Mouse (Mus musculus): ENCODE results near the gene Aff2. TPM values are rescaled to one million over a fixed set of nuclear protein-coding genes. Genes with fewer than 3 reads are reported as not detected.

Gene Aff2
- polyA plus RNA-seq, 1 experiment from 2014 or later = 13.2 TPM

DNA sequence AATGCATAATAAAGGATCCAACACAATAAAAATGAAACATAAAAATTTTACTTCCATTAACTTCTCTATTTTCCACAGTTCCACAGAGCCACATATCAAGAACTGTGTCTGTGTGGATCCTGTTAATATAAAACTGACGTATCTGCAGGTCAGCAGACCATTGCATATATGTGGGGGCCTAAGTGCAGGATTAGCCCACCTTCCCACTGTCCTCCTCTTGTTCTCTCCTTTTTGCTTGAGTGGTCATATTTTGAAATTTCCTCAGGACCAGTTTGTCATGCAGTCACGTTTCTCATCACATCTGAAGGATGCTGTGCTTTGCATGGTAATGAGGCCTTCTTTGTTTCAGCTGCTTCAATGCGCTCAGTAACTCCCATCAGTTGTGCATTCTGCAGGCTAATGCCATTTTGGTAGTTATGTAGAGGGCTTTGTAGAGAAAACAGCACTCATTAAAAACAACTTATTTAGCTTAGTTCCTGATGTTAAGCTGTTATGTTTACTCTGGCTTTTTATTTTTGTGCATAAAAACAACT is 306.1 kb downstream of the Aff2 start:
- no peaks in the 10 kb centered on the region for H3K9me3 ChIP-seq (ENCODE audit: control insufficient read depth, low read length)
- H3K27ac ChIP-seq (ENCODE audit: low read depth, low read length) = no peak overlapping the region
- no peaks in the 10 kb centered on the region for H3K27me3 ChIP-seq (replicated peaks; ENCODE audit: control insufficient read depth, insufficient read depth, low read length)
- H3K4me2 ChIP-seq (ENCODE audit: low read length) = no peak overlapping the region
- H3K4me3 ChIP-seq (ENCODE audit: low read length) = no peak overlapping the region
- 36% methylated on average over 3 of the region's 3 CpGs for WGBS
- H3K9ac ChIP-seq (ENCODE audit: low read depth, low read length) = no peak overlapping the region
- peak; percentile 60; the same call in 1 of the 2 replicates for ATAC-seq
- H3K4me1 ChIP-seq (ENCODE audit: control insufficient read depth, insufficient read depth, low read depth, low read length) = no peaks in the 10 kb centered on the region
- no peaks in the 10 kb centered on the region for H3K36me3 ChIP-seq (ENCODE audit: control insufficient read depth, insufficient read depth, low read length)

DNA sequence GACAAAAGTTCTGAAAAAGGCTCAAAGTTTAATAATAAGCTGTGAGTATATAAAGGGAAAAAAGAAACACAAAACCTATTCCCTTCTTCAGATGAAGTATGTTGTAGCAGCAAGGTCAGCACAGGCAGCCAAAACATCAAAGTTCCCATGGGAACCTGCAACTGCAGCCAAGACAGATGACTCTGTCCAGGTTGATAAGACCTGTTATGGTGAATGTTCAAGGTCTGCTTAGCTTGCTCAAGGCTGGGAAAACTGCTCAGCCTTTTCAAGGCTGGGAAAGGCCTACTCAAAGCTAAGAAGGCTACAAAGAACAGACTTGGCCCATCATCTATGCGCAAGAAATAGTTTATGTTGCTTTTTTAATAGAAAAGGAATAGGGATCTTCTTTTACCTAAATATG is 315.6 kb downstream of the Aff2 start:
- H3K27me3 ChIP-seq (replicated peaks; ENCODE audit: control insufficient read depth, insufficient read depth, low read length) = no peaks in the 10 kb centered on the region

DNA sequence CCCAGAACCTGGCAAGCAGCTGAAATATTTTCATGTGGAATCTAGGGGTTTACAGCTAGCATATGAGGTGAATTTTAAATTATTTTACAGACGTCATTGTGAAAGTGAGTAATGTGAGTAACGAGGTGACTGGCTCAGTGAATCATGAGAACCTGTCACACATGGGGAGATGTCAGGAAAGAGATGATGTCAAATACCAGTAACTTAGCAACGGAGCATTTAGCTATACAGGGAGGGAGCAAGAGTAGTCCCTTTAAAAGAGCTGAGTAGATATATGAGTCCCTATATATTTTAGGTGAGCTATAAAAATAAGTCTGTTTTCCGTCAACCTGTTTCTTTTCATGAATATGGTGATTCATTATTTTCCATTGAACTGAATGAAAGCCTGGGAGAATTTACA is 338.7 kb downstream of the Aff2 start:
- WGBS = 54% methylated on average over 4 of the region's 4 CpGs
- H3K9me3 ChIP-seq (ENCODE audit: control insufficient read depth, low read length) = no peaks in the 10 kb centered on the region
- no peak overlapping the region for H3K4me3 ChIP-seq (ENCODE audit: low read length)
- no peak overlapping the region for H3K27ac ChIP-seq (ENCODE audit: low read depth, low read length)
- no peaks in the 10 kb centered on the region for H3K27me3 ChIP-seq (replicated peaks; ENCODE audit: control insufficient read depth, insufficient read depth, low read length)
- no peak overlapping the region for H3K9ac ChIP-seq (ENCODE audit: low read depth, low read length)
- H3K4me2 ChIP-seq (ENCODE audit: low read length) = no peak overlapping the region
- no peaks in the 10 kb centered on the region for H3K36me3 ChIP-seq (ENCODE audit: control insufficient read depth, insufficient read depth, low read length)
- ATAC-seq = no peak
- no peaks in the 10 kb centered on the region for H3K4me1 ChIP-seq (ENCODE audit: control insufficient read depth, insufficient read depth, low read depth, low read length)

More for the DNA sequence above, 315.6 kb downstream of the Aff2 start:
- ATAC-seq = no peak
- H3K36me3 ChIP-seq (ENCODE audit: control insufficient read depth, insufficient read depth, low read length) = no peaks in the 10 kb centered on the region
- no peak overlapping the region for H3K4me3 ChIP-seq (ENCODE audit: low read length)
- H3K27ac ChIP-seq (ENCODE audit: low read depth, low read length) = no peak overlapping the region
- no peaks in the 10 kb centered on the region for H3K9me3 ChIP-seq (ENCODE audit: control insufficient read depth, low read length)
- WGBS = 100% methylated on average over 1 of the region's 1 CpGs
- no peaks in the 10 kb centered on the region for H3K4me1 ChIP-seq (ENCODE audit: control insufficient read depth, insufficient read depth, low read depth, low read length)
- no peak overlapping the region for H3K4me2 ChIP-seq (ENCODE audit: low read length)
- no peak overlapping the region for H3K9ac ChIP-seq (ENCODE audit: low read depth, low read length)

- no peak overlapping the region for H3K4me3 ChIP-seq (ENCODE audit: low read length)
- WGBS = 49% methylated on average over 3 of the region's 3 CpGs
- no peaks in the 10 kb centered on the region for H3K9me3 ChIP-seq (ENCODE audit: control insufficient read depth, low read length)
- no peaks in the 10 kb centered on the region for H3K4me1 ChIP-seq (ENCODE audit: control insufficient read depth, insufficient read depth, low read depth, low read length)
- ATAC-seq = no peak
- H3K4me2 ChIP-seq (ENCODE audit: low read length) = no peak overlapping the region
- no peaks in the 10 kb centered on the region for H3K27me3 ChIP-seq (replicated peaks; ENCODE audit: control insufficient read depth, insufficient read depth, low read length)
- no peak overlapping the region for H3K9ac ChIP-seq (ENCODE audit: low read depth, low read length)
- H3K36me3 ChIP-seq (ENCODE audit: control insufficient read depth, insufficient read depth, low read length) = no peaks in the 10 kb centered on the region
- no peak overlapping the region for H3K27ac ChIP-seq (ENCODE audit: low read depth, low read length)
Measured at GRCm38 (mm10) chrX:69738972-69739371, 378.9 kb downstream of the Aff2 start.

GRCm38 (mm10) chrX:69744962-69745597 is 385.0 kb downstream of the Aff2 start:
- Histone ChIP-seq H3K9ac (ENCODE audit: low read depth, low read length) (no peak overlapping the region), H3K4me2 (ENCODE audit: low read length) (no peak overlapping the region), H3K27me3 (replicated peaks; ENCODE audit: control insufficient read depth, insufficient read depth, low read length) (no peaks in the 10 kb centered on the region), H3K9me3 (ENCODE audit: control insufficient read depth, low read length) (no peaks in the 10 kb centered on the region), H3K27ac (ENCODE audit: low read depth, low read length) (no peak overlapping the region), H3K36me3 (ENCODE audit: control insufficient read depth, insufficient read depth, low read length) (no peaks in the 10 kb centered on the region), H3K4me1 (ENCODE audit: control insufficient read depth, insufficient read depth, low read depth, low read length) (no peaks in the 10 kb centered on the region), H3K4me3 (ENCODE audit: low read length) (no peak overlapping the region)
- ATAC-seq = no peak
- 33% methylated on average over 3 of the region's 3 CpGs for WGBS

- no peak for ATAC-seq
- WGBS = 78% methylated on average over 2 of the region's 2 CpGs
- Histone ChIP-seq H3K4me3 (ENCODE audit: low read length) (no peak overlapping the region), H3K27me3 (replicated peaks; ENCODE audit: control insufficient read depth, insufficient read depth, low read length) (no peaks in the 10 kb centered on the region), H3K9me3 (ENCODE audit: control insufficient read depth, low read length) (no peaks in the 10 kb centered on the region), H3K27ac (ENCODE audit: low read depth, low read length) (no peak overlapping the region), H3K4me1 (ENCODE audit: control insufficient read depth, insufficient read depth, low read depth, low read length) (no peaks in the 10 kb centered on the region), H3K4me2 (ENCODE audit: low read length) (no peak overlapping the region), H3K9ac (ENCODE audit: low read depth, low read length) (no peak overlapping the region), H3K36me3 (ENCODE audit: control insufficient read depth, insufficient read depth, low read length) (no peaks in the 10 kb centered on the region)
Measured at GRCm38 (mm10) chrX:69801890-69802439, 441.9 kb downstream of the Aff2 start.

DNA sequence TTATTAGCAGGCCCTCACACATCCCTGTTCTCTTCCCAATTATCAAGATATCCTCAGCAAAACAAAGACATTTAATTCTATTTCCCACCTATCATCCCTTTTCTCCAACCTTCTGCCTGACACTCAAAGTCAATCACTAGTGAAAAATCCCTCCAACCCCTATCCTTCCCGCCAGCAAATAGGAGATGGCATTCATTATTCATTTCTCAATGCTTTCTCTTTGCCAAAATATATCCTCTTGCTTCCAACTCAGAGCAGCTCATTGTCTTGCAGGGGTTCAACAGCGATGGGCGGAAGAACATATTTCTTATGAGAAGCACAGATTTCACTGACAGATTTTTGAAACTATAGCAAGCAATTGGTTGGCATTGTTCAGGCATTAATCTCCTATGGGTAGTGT is 442.4 kb downstream of the Aff2 start:
- no peak for ATAC-seq
- Histone ChIP-seq H3K4me2 (ENCODE audit: low read length) (no peak overlapping the region), H3K27me3 (replicated peaks; ENCODE audit: control insufficient read depth, insufficient read depth, low read length) (no peaks in the 10 kb centered on the region), H3K36me3 (ENCODE audit: control insufficient read depth, insufficient read depth, low read length) (no peaks in the 10 kb centered on the region), H3K9me3 (ENCODE audit: control insufficient read depth, low read length) (no peaks in the 10 kb centered on the region), H3K4me3 (ENCODE audit: low read length) (no peak overlapping the region), H3K4me1 (ENCODE audit: control insufficient read depth, insufficient read depth, low read depth, low read length) (no peaks in the 10 kb centered on the region), H3K27ac (ENCODE audit: low read depth, low read length) (no peak overlapping the region), H3K9ac (ENCODE audit: low read depth, low read length) (no peak overlapping the region)
- 85% methylated on average over 3 of the region's 3 CpGs for WGBS

GRCm38 (mm10) chrX:69811798-69812197 is 451.7 kb downstream of the Aff2 start:
- whole genome bisulfite sequencing = 78% methylated on average over 4 of the region's 4 CpGs
- no peak for ATAC-seq
- no peaks in the 10 kb centered on the region for H3K36me3 ChIP-seq (ENCODE audit: control insufficient read depth, insufficient read depth, low read length)

DNA sequence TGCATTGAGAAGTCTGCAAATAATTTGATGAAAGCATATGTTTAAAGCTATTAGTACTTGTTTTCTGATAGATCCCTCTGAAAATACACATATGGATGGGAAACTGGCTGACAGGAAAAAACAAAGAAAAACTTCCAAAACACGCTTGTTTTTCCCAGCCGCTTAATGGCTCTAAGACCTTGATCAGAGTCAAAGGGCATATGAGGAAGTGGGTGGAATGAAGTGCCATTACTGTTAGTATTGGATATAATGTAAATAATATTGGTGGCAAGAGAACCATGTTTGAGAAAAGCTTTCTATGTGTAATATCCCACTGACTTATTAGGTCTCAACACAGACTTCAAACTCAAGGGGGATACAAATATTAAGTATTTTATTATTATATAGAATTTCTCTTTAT is 455.0 kb downstream of the Aff2 start:
- H3K4me2 ChIP-seq (ENCODE audit: low read length) = no peak overlapping the region
- no peaks in the 10 kb centered on the region for H3K9me3 ChIP-seq (ENCODE audit: control insufficient read depth, low read length)
- ATAC-seq = no peak
- no peak overlapping the region for H3K9ac ChIP-seq (ENCODE audit: low read depth, low read length)
- H3K36me3 ChIP-seq (ENCODE audit: control insufficient read depth, insufficient read depth, low read length) = no peaks in the 10 kb centered on the region
- WGBS = 85% methylated on average over 2 of the region's 2 CpGs
- H3K27ac ChIP-seq (ENCODE audit: low read depth, low read length) = no peak overlapping the region
- no peaks in the 10 kb centered on the region for H3K4me1 ChIP-seq (ENCODE audit: control insufficient read depth, insufficient read depth, low read depth, low read length)
- no peaks in the 10 kb centered on the region for H3K27me3 ChIP-seq (replicated peaks; ENCODE audit: control insufficient read depth, insufficient read depth, low read length)
- H3K4me3 ChIP-seq (ENCODE audit: low read length) = no peak overlapping the region

More at GRCm38 (mm10) chrX:69811798-69812197, 451.7 kb downstream of the Aff2 start:
- Histone ChIP-seq H3K27me3 (replicated peaks; ENCODE audit: control insufficient read depth, insufficient read depth, low read length) (no peaks in the 10 kb centered on the region), H3K27ac (ENCODE audit: low read depth, low read length) (no peak overlapping the region), H3K9me3 (ENCODE audit: control insufficient read depth, low read length) (no peaks in the 10 kb centered on the region), H3K9ac (ENCODE audit: low read depth, low read length) (no peak overlapping the region), H3K4me2 (ENCODE audit: low read length) (no peak overlapping the region), H3K4me1 (ENCODE audit: control insufficient read depth, insufficient read depth, low read depth, low read length) (no peaks in the 10 kb centered on the region), H3K4me3 (ENCODE audit: low read length) (no peak overlapping the region)

All from hindbrain, embryonic 16.5 days (tissue).